Comparison of ENCODE assay signal across 20 mouse cellular contexts in the genomic region with DNA sequence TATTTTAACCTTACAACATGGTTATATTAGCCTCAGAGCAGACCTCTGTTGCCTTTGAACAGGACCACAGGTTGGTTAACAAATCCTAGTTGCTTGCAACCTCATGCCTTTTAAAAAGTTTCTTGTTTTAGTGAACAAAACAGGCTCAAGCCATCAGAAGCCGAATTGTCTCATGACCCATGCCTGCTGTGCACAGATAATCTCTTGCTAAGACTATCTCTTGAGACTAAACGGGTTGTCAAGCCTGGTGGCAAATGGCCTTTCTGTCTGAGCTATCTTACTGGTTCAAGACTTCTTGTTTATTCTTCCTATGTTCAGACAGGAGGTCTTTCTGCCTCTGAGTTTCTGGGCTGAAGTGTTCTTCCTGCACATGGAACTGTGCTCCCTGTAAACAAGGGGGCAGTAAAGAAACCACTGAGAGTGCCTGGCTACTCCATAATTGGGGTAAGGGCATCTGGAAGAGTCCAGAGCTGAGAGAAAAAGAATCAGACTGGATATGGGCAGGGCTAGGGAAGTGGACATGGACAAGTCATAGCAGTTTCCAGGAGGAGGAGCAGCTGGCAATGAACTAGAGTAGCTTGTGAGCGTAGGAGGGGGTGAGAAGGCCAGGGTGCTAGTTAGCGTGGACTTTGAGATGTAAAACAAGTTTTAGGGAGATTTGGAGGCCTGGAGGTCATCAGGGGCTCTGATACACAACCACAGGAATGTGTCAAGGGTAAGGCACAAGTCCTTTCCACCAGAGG. TPM values are rescaled to one million over a fixed set of nuclear protein-coding genes. Genes with fewer than 3 reads are reported as not detected.
A peak's percentile ranks its signal among the peaks of the same experiment; 100 is the strongest.
DNase-seq lines count a peak whose midpoint lies in the region; ATAC-seq and TF ChIP-seq lines count a peak whose summit lies in the region.
"Had no signal": no experiment of that assay in that cellular context is flagged by ENCODE, and none has a peak within 500 bp of the region (broad histone marks: within the 10 kb centered on the region; RNA-seq: fewer than 3 reads in every experiment).

No protein-coding gene starts in this region.

- WGBS in embryonic facial prominence, embryonic 12.5 days: 62% methylated on average over 4 of the region's 4 CpGs
- 70% methylated on average over 4 of the region's 4 CpGs for WGBS in embryonic facial prominence, embryonic 10.5 days
- WGBS in liver, embryonic 12.5 days (ENCODE audit: insufficient replicate concordance): 21% methylated on average over 4 of the region's 4 CpGs
- WGBS in stomach, embryonic 16.5 days: 43% methylated on average over 4 of the region's 4 CpGs
- 59% methylated on average over 4 of the region's 4 CpGs for WGBS in midbrain, postnatal 0 days

- no peak overlapping the region for H3K4me3 ChIP-seq in embryonic facial prominence, embryonic 12.5 days
- H3K4me3 ChIP-seq in embryonic facial prominence, embryonic 10.5 days: no peak overlapping the region
- H3K4me3 ChIP-seq in megakaryocyte, embryonic 14.5 days (replicated peaks): peak overlapping the region; percentile 5
- H3K4me3 ChIP-seq in liver, embryonic 12.5 days: peak overlapping the region; percentile 16; the same call in 1 of the 2 replicates
- no peak overlapping the region for H3K4me3 ChIP-seq in stomach, embryonic 16.5 days (replicated peaks; ENCODE audit: low read length)
- H3K4me3 ChIP-seq in midbrain, postnatal 0 days (ENCODE audit: low read depth, low read length): no peak overlapping the region
- H3K4me3 ChIP-seq: embryonic facial prominence, embryonic 13.5 days; gastrocnemius, adult 2 months had no signal

- H3K4me2 ChIP-seq in embryonic facial prominence, embryonic 12.5 days (replicated peaks): no peak overlapping the region
- peak overlapping the region; percentile 57 for H3K4me2 ChIP-seq in liver, embryonic 12.5 days
- H3K4me2 ChIP-seq in stomach, embryonic 16.5 days (ENCODE audit: low read depth, low read length): no peak overlapping the region
- H3K4me2 ChIP-seq in midbrain, postnatal 0 days (ENCODE audit: low read depth, low read length, poor library complexity, severe bottlenecking): no peak overlapping the region
- H3K4me2 ChIP-seq: embryonic facial prominence, embryonic 13.5 days had no signal

- no peaks in the 10 kb centered on the region for H3K27me3 ChIP-seq in embryonic facial prominence, embryonic 12.5 days
- H3K27me3 ChIP-seq in embryonic facial prominence, embryonic 10.5 days (replicated peaks; ENCODE audit: low read depth, poor library complexity, severe bottlenecking): no peaks in the 10 kb centered on the region
- H3K27me3 ChIP-seq in megakaryocyte, embryonic 14.5 days (replicated peaks): no peaks in the 10 kb centered on the region
- no peaks in the 10 kb centered on the region for H3K27me3 ChIP-seq in liver, embryonic 12.5 days (replicated peaks)
- no peaks in the 10 kb centered on the region for H3K27me3 ChIP-seq in stomach, embryonic 16.5 days (ENCODE audit: control insufficient read depth, insufficient read depth, low read length)
- 0 out of 2 replicates have a peak, but pooled peaks cover 4% of the 10 kb centered on the region for H3K27me3 ChIP-seq in midbrain, postnatal 0 days (ENCODE audit: insufficient read depth, low read length)
- H3K27me3 ChIP-seq: CH12.LX; embryonic facial prominence, embryonic 13.5 days had no signal

- no peak overlapping the region for H3K9ac ChIP-seq in embryonic facial prominence, embryonic 12.5 days
- peak overlapping the region; percentile 62 for H3K9ac ChIP-seq in liver, embryonic 12.5 days
- H3K9ac ChIP-seq in stomach, embryonic 16.5 days (ENCODE audit: low read length): no peak overlapping the region
- no peak overlapping the region for H3K9ac ChIP-seq in midbrain, postnatal 0 days (replicated peaks; ENCODE audit: low read length, poor library complexity, severe bottlenecking)
- H3K9ac ChIP-seq: embryonic facial prominence, embryonic 13.5 days had no signal

- ATAC-seq in embryonic facial prominence, embryonic 12.5 days (ENCODE audit: insufficient number of reproducible peaks, insufficient read depth, low FRiP score, low TSS enrichment): no peak
- no peak for ATAC-seq in megakaryocyte, adult 5-6 weeks (ENCODE audit: poor library complexity, severe bottlenecking)
- peak; percentile 70 for ATAC-seq in liver, embryonic 12.5 days
- ATAC-seq in stomach, embryonic 16.5 days (ENCODE audit: insufficient read depth, low FRiP score): no peak
- no peak for ATAC-seq in midbrain, postnatal 0 days (ENCODE audit: low FRiP score)
- ATAC-seq: activated CD4-positive, CD25-positive, alpha-beta regulatory T cell, adult 4 months; forebrain, embryonic 14.5 days; midbrain, embryonic 16.5 days had no signal

- DNase-seq in embryonic facial prominence, embryonic 10.5 days (ENCODE audit: low spot score): no peak
- DNase-seq in thymus, postnatal 36 days: no peak
- no peak for DNase-seq in midbrain, postnatal 0 days (ENCODE audit: low spot score)
- DNase-seq: cerebellum, adult 11-12 months; cerebellum, postnatal 36 days; gastrocnemius, adult 2 months; lung, adult 18-20 months; right cerebral cortex, postnatal 25 days; thymus, postnatal 25 days had no signal

- no peaks in the 10 kb centered on the region for H3K36me3 ChIP-seq in embryonic facial prominence, embryonic 12.5 days
- H3K36me3 ChIP-seq in embryonic facial prominence, embryonic 10.5 days (replicated peaks): no peaks in the 10 kb centered on the region
- no peaks in the 10 kb centered on the region for H3K36me3 ChIP-seq in megakaryocyte, embryonic 14.5 days (replicated peaks; ENCODE audit: low read length)
- H3K36me3 ChIP-seq in liver, embryonic 12.5 days: no peaks in the 10 kb centered on the region
- H3K36me3 ChIP-seq in stomach, embryonic 16.5 days (ENCODE audit: control insufficient read depth, insufficient read depth, low read length): no peaks in the 10 kb centered on the region
- no peaks in the 10 kb centered on the region for H3K36me3 ChIP-seq in midbrain, postnatal 0 days (ENCODE audit: insufficient read depth, low read length)
- H3K36me3 ChIP-seq: embryonic facial prominence, embryonic 13.5 days had no signal

- H3K27ac ChIP-seq in embryonic facial prominence, embryonic 12.5 days: 0 out of 2 replicates have a peak overlapping the region, but pooled peaks have one; percentile 23
- no peak overlapping the region for H3K27ac ChIP-seq in embryonic facial prominence, embryonic 10.5 days (replicated peaks)
- H3K27ac ChIP-seq in liver, embryonic 12.5 days: peak overlapping the region; percentile 98
- peak overlapping the region; percentile 33; the same call in 1 of the 2 replicates for H3K27ac ChIP-seq in stomach, embryonic 16.5 days (ENCODE audit: low read length)
- H3K27ac ChIP-seq in midbrain, postnatal 0 days (ENCODE audit: low read depth, low read length): no peak overlapping the region
- H3K27ac ChIP-seq: embryonic facial prominence, embryonic 13.5 days; gastrocnemius, adult 2 months; macrophage had no signal

- H3K9me3 ChIP-seq in embryonic facial prominence, embryonic 12.5 days: no peaks in the 10 kb centered on the region
- H3K9me3 ChIP-seq in embryonic facial prominence, embryonic 10.5 days: no peaks in the 10 kb centered on the region
- H3K9me3 ChIP-seq in megakaryocyte, embryonic 14.5 days: no peaks in the 10 kb centered on the region
- H3K9me3 ChIP-seq in liver, embryonic 12.5 days (replicated peaks): no peaks in the 10 kb centered on the region
- no peaks in the 10 kb centered on the region for H3K9me3 ChIP-seq in stomach, embryonic 16.5 days (replicated peaks; ENCODE audit: control insufficient read depth, low read length)
- H3K9me3 ChIP-seq in midbrain, postnatal 0 days (ENCODE audit: low read length): no peaks in the 10 kb centered on the region
- H3K9me3 ChIP-seq: embryonic facial prominence, embryonic 13.5 days had no signal

- TF ChIP-seq CTCF in midbrain, postnatal 0 days (IDR thresholded peaks at IDR 0.05): no peak

- no peaks in the 10 kb centered on the region for H3K4me1 ChIP-seq in embryonic facial prominence, embryonic 12.5 days
- peaks cover 7% of the 10 kb centered on the region for H3K4me1 ChIP-seq in embryonic facial prominence, embryonic 10.5 days
- H3K4me1 ChIP-seq in megakaryocyte, embryonic 14.5 days: peaks cover 47% of the 10 kb centered on the region
- H3K4me1 ChIP-seq in liver, embryonic 12.5 days: peaks cover 74% of the 10 kb centered on the region
- H3K4me1 ChIP-seq in stomach, embryonic 16.5 days (ENCODE audit: control insufficient read depth, insufficient read depth, low read length): peaks cover 9% of the 10 kb centered on the region
- no peaks in the 10 kb centered on the region for H3K4me1 ChIP-seq in midbrain, postnatal 0 days (ENCODE audit: insufficient read depth, low read length)
- H3K4me1 ChIP-seq: embryonic facial prominence, embryonic 13.5 days had no signal

RNA-seq across cellular contexts. Expression of a gene that starts 5.0 kb away (rescaled TPM):
- 37.1 TPM in 2 replicates for polyA plus RNA-seq in embryonic facial prominence, embryonic 12.5 days (2016; fragmentation: Nextera tagmentation; extraction: Ambion mirVana)
- 45.1 and 49.7 TPM in 2 replicates for polyA plus RNA-seq in embryonic facial prominence, embryonic 10.5 days (2016; fragmentation: Nextera tagmentation; extraction: Ambion mirVana)
- 15.8 and 34.6 TPM in 2 replicates for polyA plus RNA-seq in megakaryocyte, embryonic 14.5 days (2012; ENCODE audit: insufficient read depth, low replicate concordance)
- 12.3 and 14.6 TPM in 2 replicates for total RNA-seq in megakaryocyte, adult 5-6 weeks (2015)
- 16.3 and 24.5 TPM in 2 replicates for total RNA-seq in megakaryocyte, adult 5-6 weeks (2017)
- polyA plus RNA-seq in liver, embryonic 12.5 days (2016; fragmentation: Nextera tagmentation; extraction: Ambion mirVana): 50.3 and 50.6 TPM in 2 replicates
- 27.9 and 29.6 TPM in 2 replicates for polyA plus RNA-seq in stomach, embryonic 16.5 days (2015; fragmentation: Nextera tagmentation; extraction: Ambion mirVana)
- total RNA-seq in midbrain, postnatal 0 days (2014; rRNA removed): 133 and 210 TPM in 2 replicates
- polyA plus RNA-seq in midbrain, postnatal 0 days (2015; fragmentation: Nextera tagmentation; extraction: Ambion mirVana): 19.0 and 21.9 TPM in 2 replicates

RNA-seq across cellular contexts. Expression of a gene that starts 8.4 kb away (rescaled TPM):
- polyA plus RNA-seq in embryonic facial prominence, embryonic 12.5 days (2016; fragmentation: Nextera tagmentation; extraction: Ambion mirVana): 121 TPM in 2 replicates
- 116 and 117 TPM in 2 replicates for polyA plus RNA-seq in embryonic facial prominence, embryonic 10.5 days (2016; fragmentation: Nextera tagmentation; extraction: Ambion mirVana)
- 30.4 and 97.6 TPM in 2 replicates for polyA plus RNA-seq in megakaryocyte, embryonic 14.5 days (2012; ENCODE audit: insufficient read depth, low replicate concordance)
- total RNA-seq in megakaryocyte, adult 5-6 weeks (2015): 199 and 215 TPM in 2 replicates
- 199 and 203 TPM in 2 replicates for total RNA-seq in megakaryocyte, adult 5-6 weeks (2017)
- 150 and 151 TPM in 2 replicates for polyA plus RNA-seq in liver, embryonic 12.5 days (2016; fragmentation: Nextera tagmentation; extraction: Ambion mirVana)
- 163 and 173 TPM in 2 replicates for polyA plus RNA-seq in stomach, embryonic 16.5 days (2015; fragmentation: Nextera tagmentation; extraction: Ambion mirVana)
- 251 and 264 TPM in 2 replicates for total RNA-seq in midbrain, postnatal 0 days (2014; rRNA removed)
- 333 and 346 TPM in 2 replicates for polyA plus RNA-seq in midbrain, postnatal 0 days (2015; fragmentation: Nextera tagmentation; extraction: Ambion mirVana)

RNA-seq across cellular contexts. Expression of a gene that starts 57.7 kb away (rescaled TPM):
- 0.24 and 0.34 TPM in 2 replicates for polyA plus RNA-seq in embryonic facial prominence, embryonic 12.5 days (2016; fragmentation: Nextera tagmentation; extraction: Ambion mirVana)
- 0.20 and 0.28 TPM in 2 replicates for polyA plus RNA-seq in embryonic facial prominence, embryonic 10.5 days (2016; fragmentation: Nextera tagmentation; extraction: Ambion mirVana)
- polyA plus RNA-seq in megakaryocyte, embryonic 14.5 days (2012; ENCODE audit: insufficient read depth, low replicate concordance): not detected in 2 replicates
- total RNA-seq in megakaryocyte, adult 5-6 weeks (2015): not detected in 2 replicates
- 0.22 TPM in 1 of 2 replicates, not detected in the other for total RNA-seq in megakaryocyte, adult 5-6 weeks (2017)
- 0.18 TPM in 1 of 2 replicates, not detected in the other for polyA plus RNA-seq in liver, embryonic 12.5 days (2016; fragmentation: Nextera tagmentation; extraction: Ambion mirVana)
- polyA plus RNA-seq in stomach, embryonic 16.5 days (2015; fragmentation: Nextera tagmentation; extraction: Ambion mirVana): 0.09 and 0.19 TPM in 2 replicates
- total RNA-seq in midbrain, postnatal 0 days (2014; rRNA removed): 51.6 and 73.9 TPM in 2 replicates
- 35.8 and 42.9 TPM in 2 replicates for polyA plus RNA-seq in midbrain, postnatal 0 days (2015; fragmentation: Nextera tagmentation; extraction: Ambion mirVana)

Comparison
In these comparisons a context has a peak if more than half of its experiments do, and no peak if none do; other contexts are left out.
1. H3K27ac ChIP-seq: peak in embryonic facial prominence, embryonic 12.5 days (single experiment), liver, embryonic 12.5 days (single experiment) and stomach, embryonic 16.5 days (single experiment); none in embryonic facial prominence, embryonic 10.5 days (single experiment) and midbrain, postnatal 0 days (single experiment).
2. H3K4me3 ChIP-seq: peak in megakaryocyte, embryonic 14.5 days (single experiment) and liver, embryonic 12.5 days (single experiment); none in embryonic facial prominence, embryonic 12.5 days (single experiment), embryonic facial prominence, embryonic 10.5 days (single experiment), stomach, embryonic 16.5 days (single experiment) and midbrain, postnatal 0 days (single experiment).
3. RNA of a gene that starts 57.7 kb away (polyA plus RNA-seq): 35.8 to 42.9 TPM in midbrain, postnatal 0 days; 0.24 to 0.34 TPM in embryonic facial prominence, embryonic 12.5 days, 0.20 to 0.28 TPM in embryonic facial prominence, embryonic 10.5 days, 0.18 TPM in liver, embryonic 12.5 days, 0.09 to 0.19 TPM in stomach, embryonic 16.5 days and not detected in megakaryocyte, embryonic 14.5 days; every median in the first group is over 10 times any median in the second.